Mouse (Mus musculus) MEL (cell line): ENCODE measurements around the gene Hacl1. TPM values are rescaled to one million over a fixed set of nuclear protein-coding genes. Genes with fewer than 3 reads are reported as not detected.

ENCODE experiments used
- DNase-seq: peaks from one replicate; pipeline ENCODE4 v3.0.0; 2011; ENCODE audit warnings: low read depth, low spot score
- H3K27ac ChIP-seq: 2 replicates; pipeline ENCODE4 v1.5.1; 2012; ENCODE audit warnings: low read depth, mild to moderate bottlenecking, control low read depth, low read length, moderate library complexity; ENCODE audit not compliant: control insufficient read depth
- H3K27me3 ChIP-seq, 2 experiments: fragments of 150-350 bp in 1 of 2; sonication (generic) in 1 of 2; 2 replicates each; pipeline ENCODE4 v1.6.1; 2012; ENCODE audit warnings: low read length in 2 of 2, mild to moderate bottlenecking in 2 of 2, improper control_type of control experiment in 1 of 2, moderate library complexity in 1 of 2; ENCODE audit not compliant: insufficient read depth in 2 of 2, control insufficient read depth in 1 of 2
- H3K36me3 ChIP-seq, 2 experiments: 2 replicates each; pipeline ENCODE4 v1.6.1; 2012 to 2014; ENCODE audit warnings: low read length in 2 of 2, improper control_type of control experiment in 1 of 2, inconsistent platforms in 1 of 2, mild to moderate bottlenecking in 1 of 2; ENCODE audit not compliant: insufficient read depth in 2 of 2, control insufficient read depth in 1 of 2
- H3K4me1 ChIP-seq, 2 experiments: fragments of 150-350 bp in 1 of 2; sonication (generic) in 1 of 2; 2 replicates each; pipeline ENCODE4 v1.6.1; 2012; ENCODE audit warnings: low read length in 2 of 2, improper control_type of control experiment in 1 of 2, mild to moderate bottlenecking in 1 of 2; ENCODE audit not compliant: insufficient read depth in 2 of 2, control insufficient read depth in 1 of 2
- H3K4me3 ChIP-seq, 2 experiments: fragments of 150-350 bp in 1 of 2; sonication (generic) in 1 of 2; 2 replicates each; pipeline ENCODE4 v1.5.1; 2012; ENCODE audit warnings: low read depth in 2 of 2, low read length in 2 of 2, mild to moderate bottlenecking in 2 of 2, moderate library complexity in 2 of 2, control low read depth in 1 of 2, improper control_type of control experiment in 1 of 2; ENCODE audit not compliant: control insufficient read depth in 1 of 2, insufficient read depth in 1 of 2
- H3K79me2 ChIP-seq: 2 replicates; pipeline ENCODE4 v1.6.1; 2012; ENCODE audit warnings: mild to moderate bottlenecking, low read length, moderate library complexity; ENCODE audit not compliant: control insufficient read depth, poor library complexity, insufficient read depth
- H3K9ac ChIP-seq: 2 replicates; pipeline ENCODE4 v1.6.1; 2012; ENCODE audit warnings: low read depth, mild to moderate bottlenecking, control low read depth, low read length, moderate library complexity; ENCODE audit not compliant: control insufficient read depth, poor library complexity, severe bottlenecking
- H3K9me3 ChIP-seq: fragments of 150-350 bp; sonication (generic); replicated peaks from 2 replicates; pipeline ENCODE4 v1.6.1; 2012; ENCODE audit warnings: mild to moderate bottlenecking, low read length, improper control_type of control experiment, moderate library complexity; ENCODE audit not compliant: insufficient read depth
- CHD1 ChIP-seq: IDR thresholded peaks from 2 replicates; pipeline ENCODE4 v1.6.1; 2012; ENCODE audit warnings: low read depth, mild to moderate bottlenecking, inconsistent platforms, low read length, improper control_type of control experiment
- EP300 ChIP-seq, 2 experiments: IDR thresholded peaks; 2 replicates each; pipeline ENCODE4 v1.6.1; 2011; ENCODE audit warnings: improper control_type of control experiment in 2 of 2, low read length in 2 of 2, low read depth in 1 of 2, mild to moderate bottlenecking in 1 of 2
- JUND ChIP-seq: IDR thresholded peaks from 2 replicates; pipeline ENCODE4 v1.6.1; 2011; ENCODE audit warnings: low read depth, mild to moderate bottlenecking, improper control_type of control experiment, low read length
- KAT2A ChIP-seq: conservative IDR thresholded peaks from 2 replicates; pipeline ENCODE4 v1.6.1; 2012; ENCODE audit warnings: low read depth, low read length, improper control_type of control experiment, inconsistent platforms
- MAFK ChIP-seq: IDR thresholded peaks from 2 replicates; pipeline ENCODE4 v1.6.1; 2011; ENCODE audit warnings: low read depth, mild to moderate bottlenecking, low read length, improper control_type of control experiment, borderline replicate concordance
- MAZ ChIP-seq: IDR thresholded peaks from 2 replicates; pipeline ENCODE4 v1.6.1; 2012; ENCODE audit warnings: low read depth, mild to moderate bottlenecking, inconsistent platforms, low read length, improper control_type of control experiment
- MXI1 ChIP-seq: IDR thresholded peaks from 2 replicates; pipeline ENCODE4 v1.6.1; 2011; ENCODE audit warnings: mild to moderate bottlenecking, low read depth, low read length, improper control_type of control experiment
- POLR2A ChIP-seq, 2 experiments: IDR thresholded peaks; 2 replicates each; pipeline ENCODE4 v1.6.1; 2011 to 2012; ENCODE audit warnings: low read length in 2 of 2, mild to moderate bottlenecking in 2 of 2, control low read depth in 1 of 2, improper control_type of control experiment in 1 of 2, low read depth in 1 of 2, moderate library complexity in 1 of 2; ENCODE audit not compliant: control insufficient read depth in 1 of 2, insufficient read depth in 1 of 2, poor library complexity in 1 of 2
- RAD21 ChIP-seq: IDR thresholded peaks from 2 replicates; pipeline ENCODE4 v1.6.1; 2011; ENCODE audit warnings: mild to moderate bottlenecking, low read depth, low read length, improper control_type of control experiment
- RCOR1 ChIP-seq: IDR thresholded peaks from 2 replicates; pipeline ENCODE4 v1.6.1; 2012; ENCODE audit warnings: low read depth, mild to moderate bottlenecking, inconsistent platforms, low read length, improper control_type of control experiment
- SIN3A ChIP-seq: IDR thresholded peaks from 2 replicates; pipeline ENCODE4 v1.6.1; 2012; ENCODE audit warnings: low read length, improper control_type of control experiment, inconsistent platforms
- SMC3 ChIP-seq: IDR thresholded peaks from 2 replicates; pipeline ENCODE4 v1.6.1; 2011; ENCODE audit warnings: low read depth, low read length, improper control_type of control experiment
- TBP ChIP-seq: IDR thresholded peaks from 2 replicates; pipeline ENCODE4 v1.8.0; 2011; ENCODE audit warnings: low read depth, low read length, improper control_type of control experiment
- TCF12 ChIP-seq: IDR thresholded peaks from 2 replicates; pipeline ENCODE4 v1.6.1; 2014; ENCODE audit warnings: low read depth, mild to moderate bottlenecking, inconsistent platforms, low read length, improper control_type of control experiment, moderate library complexity
- USF1 ChIP-seq: IDR thresholded peaks from 2 replicates; pipeline ENCODE4 v1.6.1; 2014; ENCODE audit warnings: low read depth, mild to moderate bottlenecking, inconsistent platforms, low read length, improper control_type of control experiment, moderate library complexity
- ZC3H11A ChIP-seq: IDR thresholded peaks from 2 replicates; pipeline ENCODE4 v1.6.1; 2012; ENCODE audit warnings: low read depth, mild to moderate bottlenecking, inconsistent platforms, low read length, improper control_type of control experiment
- ZKSCAN1 ChIP-seq: IDR thresholded peaks from 2 replicates; pipeline ENCODE4 v1.6.1; 2012; ENCODE audit warnings: low read depth, mild to moderate bottlenecking, inconsistent platforms, low read length, improper control_type of control experiment, moderate library complexity
- ZMIZ1 ChIP-seq: IDR thresholded peaks from 2 replicates; pipeline ENCODE4 v1.6.1; 2012; ENCODE audit warnings: low read depth, mild to moderate bottlenecking, inconsistent platforms, low read length, improper control_type of control experiment, moderate library complexity
- ZNF384 ChIP-seq: IDR thresholded peaks from 2 replicates; pipeline ENCODE4 v1.6.1; 2012; ENCODE audit warnings: low read depth, mild to moderate bottlenecking, inconsistent platforms, low read length, improper control_type of control experiment
- polyA plus RNA-seq, 2 experiments: library from polyadenylated mRNA; stranded (reverse) in 1 of 2; unstranded in 1 of 2; fragments of >175 nt in 1 of 2; fragments of >200 nt in 1 of 2; gene quantifications; 2 replicates each; pipeline versions ENCODE4 v1.2.1 to v1.2.4; 2012; ENCODE audit warnings: low replicate concordance in 2 of 2, low read depth in 1 of 2; ENCODE audit not compliant: insufficient read length in 2 of 2, insufficient read depth in 1 of 2, missing spikeins in 1 of 2
- total RNA-seq: library from RNA; depleted of rRNA; stranded (reverse); fragments of 300-350 nt; gene quantifications from 2 replicates; pipeline ENCODE4 v1.2.3, GENCODE M21; 2012

Gene Hacl1
- total and polyA plus RNA-seq, 3 experiments = 7.7 to 13.3 TPM; not detected in 1

- Histone ChIP-seq H3K4me3 (no peak overlapping the region), H3K4me1 (no peaks in the 10 kb centered on the region), H3K79me2 (no peaks in the 10 kb centered on the region), H3K27ac (no peak overlapping the region), H3K27me3 (no peaks in the 10 kb centered on the region), H3K9ac (no peak overlapping the region), H3K36me3 (no peaks in the 10 kb centered on the region), H3K9me3 (no peaks in the 10 kb centered on the region)
- no peak for DNase-seq
- 0 out of 2 replicates have a peak, but pooled peaks have one; percentile 22 for TF ChIP-seq ZNF384
- no peak for TF ChIP-seq POLR2A (IDR thresholded peaks at IDR 0.05; ENCODE audit: control insufficient read depth in 1 of 2, insufficient read depth in 1 of 2, low read depth in 1 of 2, low read length in 2 of 2, poor library complexity in 1 of 2)
- no peak for TF ChIP-seq MAZ
- no peak for TF ChIP-seq TBP
Measured at GRCm38 (mm10) chr14:31601908-31602615, 39.0 kb downstream of the Hacl1 start.

- Histone ChIP-seq H3K36me3 (no peaks in the 10 kb centered on the region; a peak in 1 of 4 replicates), H3K9ac (no peak overlapping the region), H3K27ac (no peak overlapping the region), H3K9me3 (no peaks in the 10 kb centered on the region), H3K79me2 (no peaks in the 10 kb centered on the region), H3K4me3 (no peak overlapping the region), H3K27me3 (no peaks in the 10 kb centered on the region), H3K4me1 (no peaks in the 10 kb centered on the region)
- DNase-seq = no peak
- TF ChIP-seq SMC3 (no peak), USF1 (no peak), MAFK (no peak), ZKSCAN1 (no peak), POLR2A (IDR thresholded peaks at IDR 0.05; ENCODE audit: control insufficient read depth in 1 of 2, insufficient read depth in 1 of 2, low read depth in 1 of 2, low read length in 2 of 2, poor library complexity in 1 of 2) (no peak), JUND (no peak), ZC3H11A (no peak), KAT2A (no peak), EP300 (IDR thresholded peaks at IDR 0.05; ENCODE audit: low read depth in 1 of 2, low read length in 2 of 2) (no peak), TBP (no peak), ZMIZ1 (no peak), RCOR1 (no peak), SIN3A (no peak), MXI1 (no peak), CHD1 (no peak), RAD21 (no peak), TCF12 (no peak)
Measured at GRCm38 (mm10) chr14:31597446-31597845, 43.6 kb downstream of the Hacl1 start.
